Mouse (Mus musculus): ENCODE measurements at regions not wholly inside any gene's neighbourhood (a gene's known extent, or its start where the extent isn't known, plus 50 kb on each side); places are given as distances from the start of the nearest gene placed in this dataset.

GRCm38 (mm10) chr2:75555676-75556075 lies 103.4 kb upstream of the Hnrnpa3 start:
- TF ChIP-seq CTCF (IDR thresholded peaks at IDR 0.05; ENCODE audit: borderline replicate concordance, insufficient read depth, low read depth, low read length) (no peak), POLR2A (IDR thresholded peaks at IDR 0.05; ENCODE audit: borderline replicate concordance, insufficient read depth, low read length) (no peak)
